Mouse (Mus musculus): ENCODE data around the gene Cmas.

Cmas gene

GRCm38 (mm10) chr6:142756507-142757333, at the start of gene Cmas:
Cmas (plus strand) TSS chr6:142756686.
- WGBS: under 1% methylated on average over 68 of the region's 68 CpGs

- WGBS: 93% methylated on average over 3 of the region's 3 CpGs
These were observed 49.8 kb upstream of the Cmas start for GRCm38 (mm10) chr6:142706688-142707087.

GRCm38 (mm10) chr6:142708369-142708768, 48.1 kb upstream of the Cmas start:
- 83% methylated on average over 6 of the region's 6 CpGs for WGBS

- 71% methylated on average over 6 of the region's 6 CpGs for WGBS
These were observed 45.8 kb upstream of the Cmas start for GRCm38 (mm10) chr6:142710690-142711089.

GRCm38 (mm10) chr6:142711106-142711505, 45.4 kb upstream of the Cmas start:
- 12% methylated on average over 4 of the region's 4 CpGs for WGBS

- WGBS: 73% methylated on average over 8 of the region's 8 CpGs
These were observed 41.5 kb upstream of the Cmas start for GRCm38 (mm10) chr6:142715026-142715425.

- 57% methylated on average over 4 of the region's 4 CpGs for WGBS
These were observed 39.3 kb upstream of the Cmas start for GRCm38 (mm10) chr6:142717186-142717585.

GRCm38 (mm10) chr6:142718167-142718566, 38.3 kb upstream of the Cmas start:
- 62% methylated on average over 7 of the region's 7 CpGs for WGBS

- WGBS: 79% methylated on average over 6 of the region's 6 CpGs
These were observed 35.8 kb upstream of the Cmas start for GRCm38 (mm10) chr6:142720641-142721040.

GRCm38 (mm10) chr6:142721731-142722130, 34.8 kb upstream of the Cmas start:
- WGBS: 76% methylated on average over 8 of the region's 8 CpGs

- 82% methylated on average over 4 of the region's 4 CpGs for WGBS
These were observed 30.5 kb upstream of the Cmas start for GRCm38 (mm10) chr6:142726032-142726431.

GRCm38 (mm10) chr6:142732567-142733290, 23.8 kb upstream of the Cmas start:
- 66% methylated on average over 14 of the region's 14 CpGs for WGBS

- WGBS: 48% methylated on average over 8 of the region's 8 CpGs
These were observed 21.0 kb upstream of the Cmas start for GRCm38 (mm10) chr6:142735302-142736005.

GRCm38 (mm10) chr6:142738225-142738624, 18.3 kb upstream of the Cmas start:
- WGBS: 94% methylated on average over 2 of the region's 2 CpGs

- WGBS: 84% methylated on average over 6 of the region's 6 CpGs
These were observed 17.8 kb upstream of the Cmas start for GRCm38 (mm10) chr6:142738637-142739036.

GRCm38 (mm10) chr6:142741763-142742162, 14.7 kb upstream of the Cmas start:
- WGBS: 89% methylated on average over 6 of the region's 6 CpGs

GRCm38 (mm10) chr6:142743193-142743592, 13.3 kb upstream of the Cmas start:
- 76% methylated on average over 4 of the region's 4 CpGs for WGBS

- 96% methylated on average over 5 of the region's 5 CpGs for WGBS
These were observed 11.0 kb upstream of the Cmas start for GRCm38 (mm10) chr6:142745484-142745883.

- WGBS: 70% methylated on average over 7 of the region's 7 CpGs
These were observed 9.7 kb upstream of the Cmas start for GRCm38 (mm10) chr6:142746765-142747164.

GRCm38 (mm10) chr6:142747165-142747564, 9.3 kb upstream of the Cmas start:
- WGBS: 54% methylated on average over 2 of the region's 2 CpGs

- 44% methylated on average over 8 of the region's 8 CpGs for WGBS
These were observed 8.3 kb upstream of the Cmas start for GRCm38 (mm10) chr6:142748057-142748708.

GRCm38 (mm10) chr6:142751365-142751764, 5.1 kb upstream of the Cmas start:
- WGBS: 61% methylated on average over 9 of the region's 9 CpGs
